Mouse (Mus musculus) hindbrain, embryonic 16.5 days (tissue): Measurements from ENCODE around the gene Mkrn2os. TPM values are rescaled to one million over a fixed set of nuclear protein-coding genes. Genes with fewer than 3 reads are reported as not detected.
"Not testable (repeated sequence)": the region's sequence is repeated elsewhere in the genome, so short reads cannot be mapped to it uniquely, and the experiment has no call there.

Experiments
- ATAC-seq: fragments of 200-750 bp; cut with Nextera tagmentation; 2 replicates; pipeline ENCODE4 v1.8.0; 2017; ENCODE audit warnings: moderate TSS enrichment, moderate library complexity
- H3K27ac ChIP-seq: fragments of 300-500 bp; sonication (generic); 2 replicates; pipeline ENCODE4 v1.5.1; 2014; ENCODE audit warnings: low read depth, mild to moderate bottlenecking, control low read depth, low read length, moderate library complexity
- H3K27me3 ChIP-seq: fragments of 300-500 bp; sonication (generic); replicated peaks from 2 replicates; pipeline ENCODE4 v1.6.1; 2014; ENCODE audit warnings: low read length; ENCODE audit not compliant: control insufficient read depth, insufficient read depth
- H3K36me3 ChIP-seq: fragments of 300-500 bp; sonication (generic); 2 replicates; pipeline ENCODE4 v1.6.1; 2014; ENCODE audit warnings: mild to moderate bottlenecking, low read length, moderate library complexity, mixed read lengths; ENCODE audit not compliant: control insufficient read depth, insufficient read depth
- H3K4me1 ChIP-seq: fragments of 300-500 bp; sonication (generic); 2 replicates; pipeline ENCODE4 v1.6.1; 2014; ENCODE audit warnings: low read depth, low read length; ENCODE audit not compliant: control insufficient read depth, insufficient read depth
- H3K4me2 ChIP-seq: fragments of 300-500 bp; sonication (generic); 2 replicates; pipeline ENCODE4 v1.6.1; 2014; ENCODE audit warnings: mild to moderate bottlenecking, low read length, control low read depth, moderate library complexity
- H3K4me3 ChIP-seq: fragments of 300-500 bp; sonication (generic); 2 replicates; pipeline ENCODE4 v1.5.1; 2014; ENCODE audit warnings: mild to moderate bottlenecking, low read length, control low read depth, moderate library complexity
- H3K9ac ChIP-seq: fragments of 300-500 bp; sonication (generic); 2 replicates; pipeline ENCODE4 v1.6.1; 2014; ENCODE audit warnings: low read depth, mild to moderate bottlenecking, control low read depth, low read length, moderate library complexity
- H3K9me3 ChIP-seq: fragments of 300-500 bp; sonication (generic); 2 replicates; pipeline ENCODE4 v1.6.1; 2014; ENCODE audit warnings: mild to moderate bottlenecking, low read length, moderate library complexity; ENCODE audit not compliant: control insufficient read depth
- WGBS: fragments of 180-500 bp; shearing (Covaris S2); extraction: QIAGEN DNeasy Blood & Tissue Kit; methylation state at CpG from one replicate; pipeline ENCODE4 v1.1.7; 2014; 5-methylcytosine and 5-hydroxymethylcytosine counted together
- polyA plus RNA-seq: library from polyadenylated mRNA; unstranded; fragments of >200 nt; fragmentation: Nextera tagmentation; extraction: Ambion mirVana; gene quantifications from 2 replicates; pipeline ENCODE4 v1.2.1, GENCODE M21; 2015

The Mkrn2os gene
- polyA plus RNA-seq, result 0.29 and 0.46 TPM in 2 replicates

GRCm38 (mm10) chr6:115592458-115592857, at the start of gene Mkrn2os:
TSS of gene Mkrn2os (minus strand) at chr6:115592576.
- no peaks in the 10 kb centered on the region for H3K9me3 ChIP-seq
- no peaks in the 10 kb centered on the region for H3K36me3 ChIP-seq
- H3K4me2 ChIP-seq, result no peak within 1 kb of the TSS
- WGBS, result 70% methylated on average over 5 of the region's 5 CpGs
- no peak for ATAC-seq
- no peak within 1 kb of the TSS for H3K4me3 ChIP-seq
- H3K27me3 ChIP-seq, result no peaks in the 10 kb centered on the region
- H3K9ac ChIP-seq, result no peak within 1 kb of the TSS
- no peaks in the 10 kb centered on the region for H3K4me1 ChIP-seq
- no peak within 1 kb of the TSS for H3K27ac ChIP-seq

GRCm38 (mm10) chr6:115638188-115638587, 45.8 kb upstream of the Mkrn2os start:
- not testable (repeated sequence) for H3K27ac ChIP-seq, H3K4me3 ChIP-seq, H3K9ac ChIP-seq, H3K4me2 ChIP-seq, H3K9me3 ChIP-seq, H3K27me3 ChIP-seq, ATAC-seq, H3K4me1 ChIP-seq
- 94% methylated on average over 7 of the region's 7 CpGs for WGBS
- H3K36me3 ChIP-seq, result peaks cover 24% of the 10 kb centered on the region; the same call in 1 of the 2 replicates

GRCm38 (mm10) chr6:115634015-115634414, 41.6 kb upstream of the Mkrn2os start:
- Histone ChIP-seq H3K9ac (no peak overlapping the region), H3K27ac (no peak overlapping the region), H3K4me2 (no peak overlapping the region), H3K4me3 (no peak overlapping the region), H3K36me3 (peaks cover 39% of the 10 kb centered on the region), H3K4me1 (no peaks in the 10 kb centered on the region), H3K27me3 (no peaks in the 10 kb centered on the region), H3K9me3 (no peaks in the 10 kb centered on the region)
- 98% methylated on average over 2 of the region's 2 CpGs for WGBS
- no peak for ATAC-seq

GRCm38 (mm10) chr6:115631056-115631795, 38.9 kb upstream of the Mkrn2os start:
- Histone ChIP-seq H3K4me2 (no peak overlapping the region), H3K4me1 (no peaks in the 10 kb centered on the region), H3K27me3 (no peaks in the 10 kb centered on the region), H3K9me3 (no peaks in the 10 kb centered on the region), H3K27ac (no peak overlapping the region), H3K36me3 (peaks cover 44% of the 10 kb centered on the region), H3K4me3 (no peak overlapping the region), H3K9ac (no peak overlapping the region)
- ATAC-seq, result no peak
- 89% methylated on average over 3 of the region's 3 CpGs for WGBS

GRCm38 (mm10) chr6:115626121-115626520, 33.7 kb upstream of the Mkrn2os start:
- no peak overlapping the region for H3K27ac ChIP-seq
- H3K27me3 ChIP-seq, result no peaks in the 10 kb centered on the region
- H3K4me1 ChIP-seq, result no peaks in the 10 kb centered on the region
- H3K9ac ChIP-seq, result no peak overlapping the region
- 94% methylated on average over 5 of the region's 5 CpGs for WGBS
- H3K4me3 ChIP-seq, result no peak overlapping the region
- H3K4me2 ChIP-seq, result no peak overlapping the region
- no peak for ATAC-seq
- peaks cover 63% of the 10 kb centered on the region for H3K36me3 ChIP-seq
- H3K9me3 ChIP-seq, result no peaks in the 10 kb centered on the region

GRCm38 (mm10) chr6:115620942-115621341, 28.6 kb upstream of the Mkrn2os start:
- Histone ChIP-seq H3K4me2 (no peak overlapping the region), H3K27ac (no peak overlapping the region), H3K36me3 (peaks cover 87% of the 10 kb centered on the region), H3K9me3 (no peaks in the 10 kb centered on the region), H3K9ac (no peak overlapping the region), H3K4me3 (no peak overlapping the region), H3K4me1 (no peaks in the 10 kb centered on the region), H3K27me3 (no peaks in the 10 kb centered on the region)
- no peak for ATAC-seq
- 80% methylated on average over 1 of the region's 1 CpGs for WGBS

- Histone ChIP-seq H3K27me3 (no peaks in the 10 kb centered on the region), H3K9me3 (no peaks in the 10 kb centered on the region), H3K9ac (no peak overlapping the region), H3K36me3 (peaks cover 83% of the 10 kb centered on the region), H3K4me1 (no peaks in the 10 kb centered on the region), H3K4me2 (no peak overlapping the region), H3K4me3 (no peak overlapping the region), H3K27ac (no peak overlapping the region)
- WGBS, result 92% methylated on average over 10 of the region's 10 CpGs
- ATAC-seq, result no peak
Measured at GRCm38 (mm10) chr6:115619818-115620217, 27.4 kb upstream of the Mkrn2os start.

- Histone ChIP-seq H3K27me3 (no peaks in the 10 kb centered on the region), H3K27ac (no peak overlapping the region), H3K9ac (no peak overlapping the region), H3K9me3 (no peaks in the 10 kb centered on the region), H3K4me2 (no peak overlapping the region), H3K4me3 (no peak overlapping the region), H3K36me3 (peaks cover 65% of the 10 kb centered on the region), H3K4me1 (no peaks in the 10 kb centered on the region)
- WGBS, result 89% methylated on average over 3 of the region's 3 CpGs
- no peak for ATAC-seq
Measured at GRCm38 (mm10) chr6:115615983-115616382, 23.6 kb upstream of the Mkrn2os start.

GRCm38 (mm10) chr6:115613793-115614192, 21.4 kb upstream of the Mkrn2os start:
- H3K4me1 ChIP-seq, result no peaks in the 10 kb centered on the region
- H3K9ac ChIP-seq, result no peak overlapping the region
- H3K4me2 ChIP-seq, result no peak overlapping the region
- no peak for ATAC-seq
- H3K36me3 ChIP-seq, result peaks cover 44% of the 10 kb centered on the region
- H3K4me3 ChIP-seq, result no peak overlapping the region
- H3K27ac ChIP-seq, result no peak overlapping the region
- H3K27me3 ChIP-seq, result no peaks in the 10 kb centered on the region
- no peaks in the 10 kb centered on the region for H3K9me3 ChIP-seq
